Mouse (Mus musculus) ovary, postnatal 10 days (tissue): ENCODE measurements around the gene Fez1.

ENCODE experiments used
- DNase-seq: peaks from one replicate; pipeline ENCODE4 v3.0.0; 2022; ENCODE audit warnings: low spot score

Gene Fez1

DNA sequence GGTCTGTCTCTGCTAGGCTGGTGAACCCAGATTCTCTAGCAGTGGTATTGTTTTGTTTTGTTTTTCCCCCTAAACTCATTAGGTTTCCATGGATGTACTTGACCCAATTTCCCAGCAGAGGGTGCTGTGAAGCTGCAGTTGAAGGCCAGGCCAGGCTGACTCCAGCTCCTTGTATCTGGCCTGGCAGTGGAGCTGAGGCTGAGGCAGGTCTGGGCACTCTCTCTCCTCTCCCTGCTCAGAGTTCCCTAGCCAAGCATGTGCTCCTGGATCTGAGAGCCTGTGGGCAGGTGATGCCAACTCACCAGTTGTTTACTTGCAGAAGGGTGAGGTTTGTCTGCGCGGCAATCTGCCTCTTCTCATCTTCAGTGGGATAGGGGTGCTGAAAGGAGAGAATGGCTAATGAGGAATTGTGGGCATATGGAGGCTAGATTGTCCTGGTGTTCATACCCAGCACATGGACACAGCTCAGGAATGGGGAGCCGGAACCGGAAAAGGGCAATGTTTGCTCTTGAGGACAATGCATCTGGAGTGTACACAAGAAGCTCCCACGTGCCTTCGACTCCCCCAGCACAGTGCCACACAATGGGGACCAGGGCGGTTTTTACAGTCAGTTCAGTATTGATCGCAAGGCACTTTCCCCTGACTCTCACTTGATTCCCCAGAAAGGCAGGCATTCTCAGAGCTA is 73.5 kb downstream of the Fez1 start:
- DNase-seq: no peak

- DNase-seq: no peak
These were observed 76.9 kb downstream of the Fez1 start for GRCm38 (mm10) chr9:36898560-36898959.

GRCm38 (mm10) chr9:36900464-36900863 is 78.8 kb downstream of the Fez1 start:
- DNase-seq: no peak

DNA sequence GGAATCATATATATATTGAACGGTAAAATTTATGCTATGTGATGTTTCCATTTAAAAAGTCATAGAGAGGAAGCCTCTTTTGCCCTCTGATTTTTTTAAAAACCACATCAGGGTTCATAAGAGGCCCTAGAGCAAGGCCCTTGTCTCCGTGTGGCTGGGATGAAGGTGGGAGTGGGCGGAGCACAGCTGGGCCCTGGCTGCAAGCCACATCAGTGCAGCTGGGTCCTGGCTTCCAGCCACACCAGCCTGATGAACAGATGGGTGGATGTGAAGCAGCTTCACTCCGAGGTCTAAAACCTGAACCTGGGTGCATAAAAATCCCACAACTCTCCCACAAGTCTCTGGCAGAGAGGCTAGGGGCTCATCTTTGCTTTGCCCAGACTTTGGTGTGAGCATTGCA is 83.8 kb downstream of the Fez1 start:
- no peak for DNase-seq

- DNase-seq: peak; percentile 62
These were observed 94.7 kb downstream of the Fez1 start for GRCm38 (mm10) chr9:36916362-36916761.

- DNase-seq: no peak
These were observed 95.3 kb downstream of the Fez1 start for GRCm38 (mm10) chr9:36916915-36917314.

DNA sequence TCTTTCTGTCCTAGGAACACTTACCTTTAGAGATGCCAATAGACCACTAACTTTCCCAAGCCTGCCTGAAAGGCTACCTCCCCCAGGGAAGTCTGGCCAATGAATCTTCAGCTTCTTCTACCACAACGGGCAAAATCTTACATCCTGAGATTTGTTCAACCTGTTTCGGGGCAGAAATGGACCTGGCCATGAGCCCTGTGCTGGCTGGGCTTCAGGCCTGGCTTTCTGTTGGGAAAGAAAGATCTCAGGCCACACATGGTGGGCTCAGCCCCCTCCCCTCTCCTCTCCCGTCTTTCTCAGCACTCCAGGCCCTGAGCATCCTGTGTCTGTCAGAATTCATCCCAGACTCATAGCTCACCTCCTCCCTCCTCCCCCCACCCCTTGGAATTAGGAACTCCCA is 96.9 kb downstream of the Fez1 start:
- DNase-seq: no peak

GRCm38 (mm10) chr9:36919472-36919871 is 97.8 kb downstream of the Fez1 start:
- DNase-seq: no peak

DNA sequence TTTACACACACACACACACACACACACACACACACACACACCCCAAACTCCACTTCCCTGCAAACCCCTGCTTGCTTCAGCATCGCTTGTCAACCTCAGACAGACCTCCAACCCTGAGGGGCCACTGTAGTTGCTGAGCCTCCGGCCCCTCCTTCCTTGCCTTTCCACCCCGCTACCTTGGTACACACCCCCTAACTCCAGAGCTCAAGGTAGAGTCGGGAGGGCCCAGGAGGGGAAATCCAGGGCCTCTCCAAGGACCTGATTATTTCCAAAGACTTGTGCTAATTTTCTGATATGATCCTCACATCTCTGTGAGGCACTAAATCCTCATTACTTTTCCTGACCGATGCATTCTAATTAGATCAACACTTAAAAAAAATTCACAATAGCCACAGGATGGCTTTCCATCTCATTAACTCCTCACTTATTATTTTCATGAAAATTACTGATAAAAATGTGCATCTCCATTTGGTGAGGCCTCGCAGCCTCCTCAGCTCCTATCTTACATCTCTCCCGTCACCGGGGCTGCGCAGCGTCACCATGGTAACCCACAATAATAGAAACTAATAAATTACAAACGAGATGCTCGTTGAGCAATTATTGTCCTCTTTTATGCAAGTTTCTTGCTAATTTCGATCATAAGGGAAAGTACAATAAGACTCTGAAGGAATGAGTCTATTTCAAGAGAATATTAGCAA is 100.2 kb downstream of the Fez1 start:
- DNase-seq: no peak

DNA sequence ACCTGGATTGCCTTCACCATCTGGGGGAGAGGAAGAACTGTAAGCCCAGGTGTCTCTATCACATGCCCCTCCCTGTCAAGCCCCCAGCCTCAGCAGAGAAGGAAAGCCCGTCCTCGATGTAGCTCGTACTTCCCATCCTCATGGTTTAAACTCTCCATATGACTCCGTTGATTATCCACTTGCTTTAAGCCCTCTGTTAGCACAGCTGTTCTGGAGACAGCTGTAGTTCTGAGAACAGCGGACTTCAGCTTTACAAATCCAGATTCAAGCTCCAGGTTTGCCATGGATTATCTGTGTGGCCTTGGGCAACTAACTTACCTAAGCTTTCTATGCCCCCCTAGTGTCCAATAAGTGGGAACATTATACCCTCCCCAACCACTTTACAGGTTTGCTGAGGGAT is 102.1 kb downstream of the Fez1 start:
- no peak for DNase-seq
